Mouse (Mus musculus) embryonic fibroblast, embryonic 13.5 days (primary cell): ENCODE data around the gene Brdt. TPM values are rescaled to one million over a fixed set of nuclear protein-coding genes. Genes with fewer than 3 reads are reported as not detected.

Experiments
- H3K27ac ChIP-seq: 2 replicates; pipeline ENCODE4 v1.5.1; 2012; ENCODE audit warnings: low read length, control low read depth, inconsistent platforms; ENCODE audit not compliant: insufficient read depth
- H3K4me1 ChIP-seq: 2 replicates; pipeline ENCODE4 v1.6.1; 2011; ENCODE audit warnings: low read length; ENCODE audit not compliant: control insufficient read depth, insufficient read depth
- H3K4me3 ChIP-seq: 2 replicates; pipeline ENCODE4 v1.5.1; 2011; ENCODE audit warnings: mild to moderate bottlenecking, control low read depth, low read length; ENCODE audit not compliant: insufficient read depth
- CTCF ChIP-seq: IDR thresholded peaks from 2 replicates; pipeline ENCODE4 v1.5.1; 2011; ENCODE audit warnings: mild to moderate bottlenecking, control low read depth, low read length, moderate library complexity, borderline replicate concordance; ENCODE audit not compliant: insufficient read depth
- POLR2A ChIP-seq: IDR thresholded peaks from 2 replicates; pipeline ENCODE4 v1.6.1; 2011; ENCODE audit warnings: low read depth, mild to moderate bottlenecking, control low read depth, low read length, moderate library complexity
- polyA plus RNA-seq: library from polyadenylated mRNA; stranded (reverse); fragments of >200 nt; gene quantifications from 2 replicates; pipeline ENCODE4 v1.2.4, GENCODE M21; 2011; ENCODE audit warnings: low read depth; ENCODE audit not compliant: missing spikeins, insufficient read length

The Brdt gene
- polyA plus RNA-seq, 1 experiment: 2.0 TPM

GRCm38 (mm10) chr5:107294041-107294440 is 36.9 kb upstream of the Brdt start:
- peaks cover 3% of the 10 kb centered on the region for H3K4me1 ChIP-seq
- TF ChIP-seq POLR2A (no peak), CTCF (no peak)

GRCm38 (mm10) chr5:107295061-107295816 is 35.7 kb upstream of the Brdt start:
- peaks cover 3% of the 10 kb centered on the region for H3K4me1 ChIP-seq
- H3K4me3 ChIP-seq: no peak overlapping the region
- TF ChIP-seq CTCF (no peak), POLR2A (no peak)
- H3K27ac ChIP-seq: no peak overlapping the region

More at GRCm38 (mm10) chr5:107294041-107294440, 36.9 kb upstream of the Brdt start:
- Histone ChIP-seq H3K4me3 (no peak overlapping the region), H3K27ac (no peak overlapping the region)

- Histone ChIP-seq H3K4me1 (peaks cover 3% of the 10 kb centered on the region), H3K27ac (no peak overlapping the region), H3K4me3 (no peak overlapping the region)
- no peak for TF ChIP-seq POLR2A
- TF ChIP-seq CTCF: no peak
Measured at GRCm38 (mm10) chr5:107295817-107296511, 35.0 kb upstream of the Brdt start.

GRCm38 (mm10) chr5:107296512-107297322 is 34.2 kb upstream of the Brdt start:
- no peak for TF ChIP-seq CTCF
- TF ChIP-seq POLR2A: no peak
- Histone ChIP-seq H3K27ac (no peak overlapping the region), H3K4me3 (no peak overlapping the region), H3K4me1 (peaks cover 3% of the 10 kb centered on the region)

- Histone ChIP-seq H3K4me3 (no peak overlapping the region), H3K4me1 (peaks cover 3% of the 10 kb centered on the region), H3K27ac (no peak overlapping the region)
- TF ChIP-seq CTCF (no peak), POLR2A (no peak)
Measured at GRCm38 (mm10) chr5:107298854-107299253, 32.1 kb upstream of the Brdt start.

GRCm38 (mm10) chr5:107303350-107303861 is 27.6 kb upstream of the Brdt start:
- no peak for TF ChIP-seq CTCF
- TF ChIP-seq POLR2A: no peak
- Histone ChIP-seq H3K4me1 (no peaks in the 10 kb centered on the region), H3K4me3 (no peak overlapping the region), H3K27ac (no peak overlapping the region)

GRCm38 (mm10) chr5:107304117-107304825 is 26.7 kb upstream of the Brdt start:
- TF ChIP-seq CTCF (no peak), POLR2A (no peak)
- Histone ChIP-seq H3K27ac (no peak overlapping the region), H3K4me3 (no peak overlapping the region)

GRCm38 (mm10) chr5:107307432-107307831 is 23.5 kb upstream of the Brdt start:
- H3K27ac ChIP-seq: no peak overlapping the region
- no peak for TF ChIP-seq POLR2A
- no peak for TF ChIP-seq CTCF
- H3K4me1 ChIP-seq: no peaks in the 10 kb centered on the region
- H3K4me3 ChIP-seq: no peak overlapping the region

More at GRCm38 (mm10) chr5:107304117-107304825, 26.7 kb upstream of the Brdt start:
- H3K4me1 ChIP-seq: no peaks in the 10 kb centered on the region

- TF ChIP-seq POLR2A (no peak), CTCF (no peak)
- H3K4me1 ChIP-seq: no peaks in the 10 kb centered on the region
- H3K27ac ChIP-seq: no peak overlapping the region
- no peak overlapping the region for H3K4me3 ChIP-seq
Measured at GRCm38 (mm10) chr5:107317141-107317540, 13.8 kb upstream of the Brdt start.
